ENCODE assay signal across 8 mouse cellular contexts in genomic region chrX:94990080-94990825, GRCm38 (mm10). TPM values are rescaled to one million over a fixed set of nuclear protein-coding genes. Genes with fewer than 3 reads are reported as not detected.
DNase-seq lines count a peak whose midpoint lies in the region; ATAC-seq and TF ChIP-seq lines count a peak whose summit lies in the region.

No protein-coding gene starts in this region.

- no peaks in the 10 kb centered on the region; the same call in 1 of the 2 replicates for H3K27me3 ChIP-seq in heart, embryonic 15.5 days
- H3K27me3 ChIP-seq in stomach, embryonic 15.5 days (replicated peaks) = 0 out of 2 replicates have a peak, but pooled peaks cover 2% of the 10 kb centered on the region

- H3K4me2 ChIP-seq in heart, embryonic 15.5 days = peak overlapping the region; percentile 70
- H3K4me2 ChIP-seq in stomach, embryonic 15.5 days = peak overlapping the region; percentile 56

- peak overlapping the region; percentile 51 for H3K4me3 ChIP-seq in lung, adult 2 months (replicated peaks; ENCODE audit: extremely low read depth, low read depth, low read length)
- peak overlapping the region; percentile 48 for H3K4me3 ChIP-seq in heart, embryonic 15.5 days
- peak overlapping the region; percentile 29 for H3K4me3 ChIP-seq in stomach, embryonic 15.5 days (replicated peaks)

- 23% methylated on average over 29 of the region's 29 CpGs for WGBS in lung, adult 2 months
- WGBS in heart, embryonic 15.5 days = 17% methylated on average over 29 of the region's 29 CpGs
- WGBS in stomach, embryonic 15.5 days = 19% methylated on average over 29 of the region's 29 CpGs

- no peak for TF ChIP-seq CTCF in lung, adult 2 months (IDR thresholded peaks at IDR 0.05; ENCODE audit: insufficient read depth, low read length)

- peak; percentile 55; the same call in 1 of the 2 replicates for ATAC-seq in heart, embryonic 15.5 days (replicated peaks; ENCODE audit: insufficient number of reproducible peaks, insufficient read depth, low FRiP score, low read depth)
- ATAC-seq in megakaryocyte, adult 5-6 weeks (ENCODE audit: poor library complexity, severe bottlenecking) = peak; percentile 27
- ATAC-seq in stomach, embryonic 15.5 days (ENCODE audit: insufficient read depth, low FRiP score, low read depth) = peak; percentile 56; the same call in 1 of the 2 replicates

- peak overlapping the region; percentile 44 for H3K9ac ChIP-seq in heart, embryonic 15.5 days
- H3K9ac ChIP-seq in stomach, embryonic 15.5 days = no peak overlapping the region; the same call in 1 of the 2 replicates

- no peaks in the 10 kb centered on the region for H3K36me3 ChIP-seq in heart, embryonic 15.5 days
- no peaks in the 10 kb centered on the region for H3K36me3 ChIP-seq in stomach, embryonic 15.5 days

- TF ChIP-seq POLR2A in lung, adult 2 months (IDR thresholded peaks at IDR 0.05; ENCODE audit: borderline replicate concordance, extremely low read depth, low read depth, low read length) = no peak

- no peak overlapping the region for H3K27ac ChIP-seq in heart, embryonic 15.5 days
- no peak overlapping the region for H3K27ac ChIP-seq in stomach, embryonic 15.5 days

- H3K9me3 ChIP-seq in heart, embryonic 15.5 days (replicated peaks) = no peaks in the 10 kb centered on the region
- no peaks in the 10 kb centered on the region for H3K9me3 ChIP-seq in stomach, embryonic 15.5 days

- no peaks in the 10 kb centered on the region for H3K4me1 ChIP-seq in lung, adult 2 months (ENCODE audit: control insufficient read depth, insufficient read depth, low read length)
- H3K4me1 ChIP-seq in heart, embryonic 15.5 days (replicated peaks) = no peaks in the 10 kb centered on the region
- no peaks in the 10 kb centered on the region for H3K4me1 ChIP-seq in stomach, embryonic 15.5 days

- peak; percentile 11 for DNase-seq in lung, adult 2 months
- DNase-seq in lung, postnatal 25 days (ENCODE audit: low spot score) = no peak
- peak; percentile 59 for DNase-seq in embryo, embryonic 11 days
- DNase-seq in kidney, postnatal 25 days = peak; percentile 21 to 40
- no peak for DNase-seq in ovary, postnatal 14 days (ENCODE audit: low spot score)

RNA-seq across cellular contexts. Expression of gene Spin4, which starts 36.2 kb away (rescaled TPM):
- 0.93 and 1.1 TPM in 2 replicates for polyA plus RNA-seq in lung, adult 2 months (2012; rRNA removed)
- polyA plus RNA-seq in heart, embryonic 15.5 days (2015; fragmentation: Nextera tagmentation; extraction: Ambion mirVana) = 3.8 and 4.2 TPM in 2 replicates
- total RNA-seq in megakaryocyte, adult 5-6 weeks (2015) = 0.07 and 0.52 TPM in 2 replicates
- total RNA-seq in megakaryocyte, adult 5-6 weeks (2017) = 0.20 and 0.62 TPM in 2 replicates
- 8.4 and 9.0 TPM in 2 replicates for polyA plus RNA-seq in stomach, embryonic 15.5 days (2015; fragmentation: Nextera tagmentation; extraction: Ambion mirVana)

Comparison
In these comparisons a context has a peak if more than half of its experiments do, and no peak if none do; other contexts are left out.
1. DNase-seq: peak in lung, adult 2 months (single experiment), embryo, embryonic 11 days (single experiment) and kidney, postnatal 25 days (2 of 2); none in lung, postnatal 25 days (single experiment) and ovary, postnatal 14 days (single experiment).
2. Peak in every context shown above with its lines, with median percentiles within 50 percentile points of each other: H3K4me3 ChIP-seq and ATAC-seq.